Mouse (Mus musculus): ENCODE results near the gene Agbl2.

DNA sequence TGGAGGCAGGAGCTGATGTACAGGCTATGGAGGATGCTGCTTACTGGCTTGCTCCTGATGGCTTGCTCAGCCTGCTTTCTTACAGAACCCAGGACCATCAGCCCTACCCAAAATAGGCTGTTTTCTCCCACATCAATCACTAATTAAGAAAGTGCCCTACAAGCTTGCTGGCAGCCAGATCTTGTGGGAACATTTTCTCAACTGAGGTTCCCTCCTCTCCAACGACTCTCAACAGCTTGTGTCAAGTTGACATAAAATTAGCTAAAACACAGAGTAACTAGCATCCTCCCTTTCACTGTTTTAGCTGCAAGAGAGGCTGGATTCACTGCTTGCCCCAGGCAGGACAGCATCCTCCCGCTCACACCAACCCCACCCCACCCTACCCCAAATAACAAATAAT, 99.3 kb downstream of the Agbl2 start:
- no peak for TF ChIP-seq CTCF (IDR thresholded peaks at IDR 0.05; ENCODE audit: borderline replicate concordance, insufficient read depth, low read length)
- no peak for TF ChIP-seq POLR2A (IDR thresholded peaks at IDR 0.05; ENCODE audit: low read depth, low read length)
